Mouse (Mus musculus): ENCODE measurements around the gene Gm44503. TPM values are rescaled to one million over a fixed set of nuclear protein-coding genes. Genes with fewer than 3 reads are reported as not detected.

Gm44503 gene
- polyA plus RNA-seq (2012; rRNA removed): not detected in 2 replicates

GRCm38 (mm10) chr9:72958521-72959450, at the start of gene Gm44503, which contains the start of gene Dyx1c1:
TSS of gene Gm44503 (plus strand) at chr9:72958852.
TSS of gene Dyx1c1 (plus strand) at chr9:72958785.

GRCm38 (mm10) chr9:72925021-72925934, 33.4 kb upstream of the Gm44503 start, which contains the start of gene Pygo1:
TSS of gene Pygo1 (plus strand) at chr9:72925645.

GRCm38 (mm10) chr9:72985250-72986220, 26.9 kb downstream of the Gm44503 start, which contains the start of the genes Ccpg1os and Ccpg1:
TSS of gene Ccpg1os (minus strand) at chr9:72985382.
TSS of gene Ccpg1 (plus strand) at chr9:72985429.

GRCm38 (mm10) chr9:73040080-73040479, 81.4 kb downstream of the Gm44503 start, which contains the start of gene Pigb:
TSS of gene Pigb (minus strand) at chr9:73040378.

DNA sequence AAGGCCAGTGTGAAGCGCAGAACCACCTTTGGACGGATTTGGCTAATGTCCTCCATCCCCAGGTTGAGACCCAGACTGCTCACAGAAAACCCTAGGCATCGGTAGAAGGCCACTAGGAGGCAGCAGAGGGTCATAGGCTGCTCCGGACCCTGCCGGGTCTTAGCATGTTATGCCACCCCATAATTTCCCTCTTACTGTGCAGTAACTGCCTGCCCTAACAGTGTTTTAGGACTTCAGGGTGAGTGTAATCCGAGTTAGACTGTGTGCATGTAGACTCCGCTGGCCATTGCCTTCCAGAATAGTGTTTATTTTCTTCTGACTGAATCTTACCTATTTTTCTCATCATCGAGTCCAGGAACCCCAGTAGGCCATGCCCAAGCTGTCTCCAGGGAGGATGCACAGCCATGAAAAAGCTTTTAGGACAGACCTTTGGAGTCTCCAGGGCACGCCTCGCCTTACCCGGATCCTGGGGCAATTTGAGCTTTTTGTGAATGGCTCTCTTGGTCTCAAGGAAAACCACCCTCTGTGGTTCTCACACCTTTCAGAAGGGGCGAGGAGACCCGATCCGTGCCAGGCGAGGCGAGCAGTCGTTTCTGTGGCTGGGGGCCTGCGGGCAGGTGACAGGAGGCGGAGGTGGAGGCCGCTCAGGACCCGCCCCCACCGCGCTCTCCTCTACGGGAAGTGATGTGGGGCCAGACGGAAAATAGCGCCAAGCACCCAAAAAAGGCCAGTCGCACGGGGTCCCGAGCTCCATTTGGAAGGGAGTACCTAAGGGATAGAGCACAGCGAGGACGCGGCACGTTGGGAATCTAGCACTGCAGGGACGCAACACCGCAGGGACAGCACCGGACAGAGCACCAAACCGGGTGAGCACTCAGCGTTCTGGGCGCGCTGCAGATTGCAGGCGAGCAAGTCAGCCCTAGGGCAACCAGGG, 85.8 kb downstream of the Gm44503 start, which contains the start of gene Rab27a:
TSS of gene Rab27a (plus strand) at position 709 of the 934 bp plus-strand sequence.

Other genes with a start within 250 kb of the Gm44503 start
- 0.23 and 0.46 TPM in 2 replicates for gene Prtg, start 152.0 kb upstream of the Gm44503 start, polyA plus RNA-seq (2012; rRNA removed)
- 1.4 and 2.1 TPM in 2 replicates for gene Pygo1, start 33.2 kb upstream of the Gm44503 start, polyA plus RNA-seq (2012; rRNA removed)
- gene Dyx1c1, start 67 bp upstream of the Gm44503 start, polyA plus RNA-seq (2012; rRNA removed): 1.1 and 1.2 TPM in 2 replicates
- 8.1 and 8.2 TPM in 2 replicates for gene Ccpg1os, start 26.5 kb downstream of the Gm44503 start, polyA plus RNA-seq (2012; rRNA removed)
- 4.7 and 5.7 TPM in 2 replicates for gene Ccpg1, start 26.6 kb downstream of the Gm44503 start, polyA plus RNA-seq (2012; rRNA removed)
- 9.9 and 12.2 TPM in 2 replicates for gene Pigb, start 81.5 kb downstream of the Gm44503 start, polyA plus RNA-seq (2012; rRNA removed)
- gene Rab27a, start 86.0 kb downstream of the Gm44503 start, polyA plus RNA-seq (2012; rRNA removed): 6.6 and 9.8 TPM in 2 replicates
- gene Khdc3, start 143.0 kb downstream of the Gm44503 start, polyA plus RNA-seq (2012; rRNA removed): 33.9 and 54.0 TPM in 2 replicates
- gene Gm20509, start 143.6 kb downstream of the Gm44503 start, polyA plus RNA-seq (2012; rRNA removed): 0.20 TPM in 1 of 2 replicates, not detected in the other
- 11.1 and 13.6 TPM in 2 replicates for gene Rsl24d1, start 154.6 kb downstream of the Gm44503 start, polyA plus RNA-seq (2012; rRNA removed)